Mouse (Mus musculus) T-cell, adult 2 months (primary cell): ENCODE measurements at regions not wholly inside any gene's neighbourhood (a gene's known extent, or its start where the extent isn't known, plus 50 kb on each side); places are given as distances from the start of the nearest gene placed in this dataset.

Experiments used
- DNase-seq: peaks from one replicate; pipeline ENCODE4 v3.0.0; 2022; ENCODE audit warnings: low spot score

DNA sequence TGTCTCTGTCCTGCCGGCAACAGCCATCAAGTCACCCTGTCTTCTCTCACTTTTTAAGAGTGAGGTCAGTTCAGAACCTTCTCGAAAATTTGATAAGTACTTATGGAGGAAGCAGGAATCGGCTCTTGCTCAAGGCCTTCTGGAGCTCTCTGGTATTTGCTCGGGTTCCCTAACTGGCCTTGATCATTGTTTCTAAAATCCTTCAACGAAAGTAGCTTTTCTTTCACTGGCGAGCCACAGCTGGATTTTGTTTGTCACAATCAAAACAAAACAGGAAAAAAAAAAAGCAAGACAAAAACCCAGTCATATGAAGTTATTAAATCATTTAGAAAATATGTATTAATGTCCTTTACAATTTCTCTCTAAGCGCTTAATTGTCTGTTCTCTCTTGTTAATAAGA lies 156.6 kb upstream of the Tex13c2 start:
- DNase-seq = no peak

GRCm38 (mm10) chrX:42333631-42334030 lies 155.9 kb upstream of the Tex13c2 start:
- DNase-seq = no peak

DNA sequence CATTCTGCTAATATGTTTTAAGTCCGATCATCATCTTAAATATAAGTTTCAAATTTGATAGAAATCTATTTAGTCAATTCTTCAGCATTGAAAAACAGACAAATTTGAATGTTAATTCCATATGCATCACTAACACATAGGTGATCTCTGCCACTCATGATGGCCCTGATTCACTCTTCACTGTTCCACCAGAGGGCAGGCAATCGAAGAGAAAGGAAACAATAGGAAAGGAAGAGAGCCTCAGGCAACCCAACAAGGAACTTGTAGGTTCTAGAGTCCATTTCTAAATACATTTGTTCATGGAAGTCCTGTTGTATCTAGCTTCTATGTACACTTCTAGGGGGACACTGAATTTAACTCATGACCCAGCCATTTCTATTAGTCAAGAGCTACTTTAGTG lies 154.7 kb upstream of the Tex13c2 start:
- DNase-seq = peak; percentile 42

DNA sequence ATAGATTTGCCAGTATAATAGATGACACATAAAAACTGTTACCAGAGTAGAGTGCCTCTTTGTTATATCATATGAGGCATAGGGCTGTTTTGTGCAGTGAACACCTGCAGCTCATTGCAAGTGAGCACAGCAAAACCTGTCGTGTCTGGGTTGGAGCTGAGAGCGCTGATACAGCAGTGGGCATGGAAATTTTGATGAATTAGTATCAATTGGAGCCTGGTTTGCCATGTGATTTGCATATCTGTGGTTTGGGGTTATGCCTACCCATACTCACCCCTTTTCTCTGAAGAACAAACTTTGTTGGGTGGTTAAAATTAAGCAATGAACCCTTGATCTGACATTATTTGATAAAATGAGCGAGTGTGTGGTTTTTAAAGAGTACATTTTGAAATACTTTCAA lies 152.7 kb upstream of the Tex13c2 start:
- DNase-seq = no peak

DNA sequence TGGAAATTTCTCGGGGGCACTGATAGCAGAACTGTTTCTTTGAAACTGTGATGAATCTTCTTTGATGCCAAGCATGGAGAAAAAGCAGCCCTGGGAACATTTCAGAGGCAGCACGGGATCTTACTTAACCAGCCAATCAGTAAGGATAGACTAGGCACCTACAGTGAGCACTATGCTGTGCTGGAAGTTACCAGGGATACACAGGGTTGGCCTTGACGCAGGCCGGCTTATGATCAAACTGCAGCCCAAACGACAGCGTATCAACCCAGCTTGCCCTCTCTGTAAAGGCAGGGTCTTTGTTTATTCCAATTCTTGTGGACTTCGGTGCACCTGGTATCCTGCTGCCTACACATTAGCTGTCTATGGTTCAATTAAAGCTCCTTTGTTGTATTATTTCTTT lies 147.1 kb upstream of the Tex13c2 start:
- no peak for DNase-seq

DNA sequence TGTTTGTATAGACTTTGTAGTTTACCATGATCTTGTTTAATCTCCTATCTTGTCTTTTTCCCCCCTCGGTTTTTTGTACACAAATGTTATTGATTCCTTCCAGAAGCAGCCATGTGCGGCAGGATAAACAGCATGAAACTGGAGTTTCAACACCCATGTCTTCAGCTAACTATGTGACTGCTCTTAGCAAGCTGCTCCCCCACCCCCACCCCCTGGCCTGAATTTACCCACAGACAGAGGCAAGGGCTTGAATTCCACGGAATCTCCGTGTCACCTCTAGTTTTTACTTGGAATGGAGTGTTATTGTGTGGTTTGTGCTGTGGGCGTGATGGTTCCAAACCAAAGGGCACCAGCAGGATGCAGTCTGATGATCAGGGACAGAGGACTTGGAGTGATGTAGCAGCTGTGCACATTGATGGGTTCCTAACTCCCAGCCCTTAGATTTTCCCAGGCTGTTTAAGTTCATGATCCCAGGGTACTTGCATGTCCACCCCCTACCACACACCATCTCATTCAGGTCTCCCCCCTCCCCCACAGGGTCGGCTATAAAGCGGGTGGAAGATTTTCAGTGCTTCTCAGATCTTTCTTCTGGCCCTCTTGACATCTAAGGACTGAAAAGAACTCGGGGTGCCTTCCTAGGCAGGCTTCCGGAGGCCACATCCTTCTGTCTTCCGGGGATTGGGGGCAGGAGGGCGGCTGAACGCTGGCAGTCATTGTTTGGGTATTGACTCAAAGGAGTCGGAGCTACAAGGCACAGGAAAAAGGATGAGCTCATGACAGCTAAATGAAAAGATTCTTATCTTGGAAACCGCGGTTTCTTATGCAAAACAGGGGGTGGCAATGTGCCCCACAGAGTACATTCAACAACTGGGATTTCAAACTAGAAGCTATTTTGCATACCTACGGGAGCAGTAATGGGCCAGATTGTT lies 146.3 kb upstream of the Tex13c2 start:
- peak; percentile 88 for DNase-seq

DNA sequence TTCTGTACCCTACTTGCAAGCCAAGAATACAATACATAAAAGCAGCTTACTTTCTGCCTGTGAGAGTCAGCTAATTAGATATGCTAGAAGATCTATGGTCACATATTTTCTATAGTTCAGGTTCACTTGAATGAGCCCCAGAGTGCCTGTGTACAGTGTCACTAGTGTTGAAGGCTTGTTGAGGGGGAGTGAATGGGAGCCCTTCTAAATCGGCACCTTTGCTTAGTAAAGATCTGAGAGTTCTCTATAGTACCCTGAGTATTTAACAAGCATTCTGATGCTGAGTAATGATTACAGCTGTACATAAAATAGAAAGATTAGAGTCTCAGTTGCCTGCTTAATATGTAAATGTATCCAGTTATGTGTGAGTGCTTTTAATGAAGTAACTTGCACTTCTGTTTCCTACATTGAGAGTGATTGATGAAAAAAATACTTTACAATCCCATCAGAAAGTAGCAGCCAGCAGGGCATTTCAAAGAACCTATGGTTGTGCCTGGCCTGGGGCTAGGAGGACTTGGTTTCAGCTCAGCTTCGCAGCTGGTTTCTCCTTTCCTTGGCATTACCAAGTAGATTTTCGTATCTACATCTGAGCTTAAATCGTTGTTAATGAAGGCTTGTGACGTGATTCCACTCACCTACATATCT lies 136.8 kb upstream of the Tex13c2 start:
- DNase-seq = no peak

DNA sequence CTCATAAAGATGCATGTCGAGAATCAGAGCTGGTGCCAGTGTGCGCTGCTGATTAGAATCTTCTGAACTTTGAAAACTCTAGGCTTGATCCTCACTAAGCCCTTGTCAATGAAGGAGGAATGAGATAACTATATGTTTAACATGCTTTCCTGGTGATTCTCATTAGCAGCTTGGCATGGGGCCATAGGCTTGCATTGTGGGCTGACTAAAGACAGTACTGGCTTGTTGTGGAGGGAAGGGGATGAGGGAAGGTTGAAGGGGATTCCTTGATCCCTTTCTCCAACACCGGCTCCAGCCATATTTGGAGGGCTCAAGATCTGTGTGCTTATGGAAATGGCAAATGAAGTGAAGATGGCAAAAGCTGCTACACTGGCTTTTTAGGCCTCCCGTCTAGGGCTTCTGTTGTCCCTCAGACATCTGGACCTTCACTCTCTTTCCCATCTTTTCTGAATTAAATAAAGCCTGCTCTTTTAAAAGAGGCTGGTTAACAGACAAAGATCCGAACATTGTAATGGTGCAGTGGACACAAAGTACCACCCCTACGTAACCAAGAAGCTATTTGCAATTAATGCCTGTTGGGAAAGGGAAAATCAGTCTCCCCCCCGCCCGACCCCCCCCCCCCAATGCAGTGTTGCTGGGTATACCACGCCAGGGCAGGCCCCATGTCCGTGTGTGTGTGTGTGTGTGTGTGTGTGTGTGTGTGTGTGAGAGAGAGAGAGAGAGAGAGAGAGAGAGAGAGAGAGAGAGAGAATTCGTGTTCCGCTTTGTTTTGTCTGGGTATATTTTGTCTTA lies 129.9 kb upstream of the Tex13c2 start:
- no peak for DNase-seq

DNA sequence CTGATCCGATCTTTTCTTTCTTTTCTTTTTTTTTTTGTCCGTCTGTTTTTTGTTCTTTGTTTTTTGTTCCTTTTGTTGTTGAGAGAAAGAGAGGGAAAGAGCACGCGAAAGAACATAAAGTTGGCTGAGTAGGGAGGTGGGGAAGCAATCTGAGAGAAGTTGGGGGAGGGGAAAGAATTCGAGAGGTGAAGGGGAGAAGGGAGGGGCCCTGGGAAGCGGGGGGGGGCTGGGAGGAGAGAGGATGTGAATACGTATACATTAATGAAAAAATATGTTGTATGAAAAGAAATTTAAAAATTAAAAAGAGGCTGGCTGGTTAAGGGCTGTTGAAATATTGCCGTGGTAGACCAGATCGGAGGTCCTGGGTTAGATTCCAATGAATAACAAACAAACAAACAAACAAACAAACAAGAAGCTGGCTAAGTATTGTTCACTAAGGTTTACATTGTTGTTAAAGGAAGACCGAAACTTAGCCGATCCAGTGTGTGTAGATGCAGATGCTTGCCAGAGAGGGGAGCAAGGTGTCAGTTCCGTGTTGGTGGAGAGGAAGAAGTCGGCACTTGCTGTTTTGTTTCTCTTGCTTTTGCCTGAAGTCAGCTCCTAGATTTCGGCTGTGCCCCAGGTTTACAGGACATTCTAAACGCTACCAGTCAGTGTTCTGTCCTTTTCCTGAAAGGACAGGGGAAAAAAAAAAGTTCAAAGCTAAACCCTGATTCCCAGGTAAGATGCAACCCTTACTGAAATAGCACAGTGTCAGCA lies 129.1 kb upstream of the Tex13c2 start:
- peak; percentile 60 for DNase-seq

- DNase-seq = no peak
Observed at GRCm38 (mm10) chrX:42360973-42361372, 128.5 kb upstream of the Tex13c2 start.

DNA sequence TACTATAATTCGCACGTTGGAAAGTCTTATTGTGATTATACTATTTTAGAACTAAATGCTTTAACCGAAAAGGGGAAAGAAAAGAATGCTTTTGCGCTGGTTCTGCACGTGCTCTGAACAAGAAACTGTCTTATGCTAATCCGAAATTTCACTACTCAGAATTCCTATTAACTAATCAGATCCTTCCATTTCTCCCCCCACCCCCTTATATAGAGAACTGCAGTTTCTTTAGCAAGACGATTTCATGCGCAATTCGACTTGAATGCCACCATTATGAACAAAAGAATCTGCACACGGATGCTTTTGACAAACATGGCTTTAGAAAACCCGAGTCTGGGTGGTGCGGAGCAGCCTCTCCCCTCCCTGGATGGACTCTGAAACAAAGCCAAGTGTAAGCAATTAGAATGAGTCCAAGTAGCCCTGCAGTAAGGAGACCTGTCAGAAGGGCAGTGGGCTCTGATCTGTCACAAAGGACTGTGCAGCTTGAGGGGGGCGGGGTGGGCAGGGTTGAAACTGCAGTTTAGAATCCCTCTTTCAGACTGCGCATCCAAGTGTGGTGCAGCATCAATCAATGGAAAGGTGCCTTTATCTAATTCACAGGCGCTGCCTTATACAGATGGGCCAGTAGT lies 128.0 kb upstream of the Tex13c2 start:
- DNase-seq = no peak

- peak; percentile 20 for DNase-seq
Observed at GRCm38 (mm10) chrX:42364137-42364536, 125.4 kb upstream of the Tex13c2 start.

DNA sequence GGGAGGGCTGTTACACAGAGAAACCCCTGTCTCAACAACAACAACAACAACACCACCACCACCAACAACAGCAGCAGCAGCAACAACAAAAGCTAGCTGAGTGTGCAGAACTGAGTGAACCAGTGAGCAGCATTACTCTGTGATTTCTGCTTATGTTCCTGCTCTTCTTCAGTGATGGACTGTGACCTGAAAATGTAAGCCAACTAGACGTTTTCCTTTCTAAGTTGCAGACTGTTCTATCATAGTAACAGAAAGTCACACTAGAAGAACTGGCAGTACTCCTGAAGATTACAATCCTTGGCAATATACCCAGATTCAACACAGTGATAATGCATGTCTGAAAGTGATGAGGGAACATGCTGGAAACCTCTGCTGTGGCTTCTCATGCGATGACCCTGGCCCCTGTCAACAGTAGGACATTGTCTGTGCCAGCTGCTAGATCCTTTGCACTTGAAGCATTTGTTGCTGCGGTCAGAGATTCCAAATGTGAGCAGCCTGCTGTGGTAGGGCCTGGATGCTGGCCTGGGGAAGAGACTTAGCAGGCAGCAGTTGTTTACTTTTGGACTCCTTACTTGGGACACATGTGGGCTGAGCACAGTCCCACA lies 115.6 kb upstream of the Tex13c2 start:
- DNase-seq = no peak

DNA sequence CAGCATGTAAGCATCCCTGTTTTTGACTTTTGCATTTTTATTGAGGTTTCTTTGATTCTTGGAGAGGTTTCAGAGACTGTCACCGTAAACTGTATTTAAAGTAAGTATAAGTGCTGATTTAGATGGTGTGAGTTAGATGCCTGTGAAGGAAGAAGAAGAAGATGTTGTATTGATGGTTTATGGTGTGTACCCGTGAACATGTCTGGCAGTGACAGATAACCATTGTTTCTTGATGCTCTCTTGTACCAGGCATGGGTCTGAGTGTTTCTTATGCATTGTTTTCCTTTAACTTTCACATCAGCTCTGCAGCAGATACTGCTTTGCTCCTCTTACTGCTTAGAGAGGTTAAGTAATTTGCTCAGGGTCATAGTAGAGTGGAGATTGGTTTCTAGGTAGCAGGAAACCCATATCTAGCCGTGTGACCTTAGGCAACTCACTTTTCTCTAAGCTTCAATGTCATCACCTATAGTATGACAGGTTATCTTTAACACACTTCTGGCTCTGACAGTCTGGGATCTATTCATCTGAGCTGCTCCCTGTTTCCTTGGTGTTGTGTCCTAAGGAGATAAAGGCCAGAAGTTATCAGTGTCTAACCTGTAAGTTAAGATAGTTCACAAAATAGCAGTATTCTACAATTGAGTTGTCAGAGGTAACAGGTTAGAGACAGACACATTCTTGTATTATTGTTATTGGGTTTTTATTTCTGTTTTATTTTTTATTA lies 95.5 kb upstream of the Tex13c2 start:
- no peak for DNase-seq

GRCm38 (mm10) chrX:42396441-42396840 lies 93.0 kb upstream of the Tex13c2 start:
- DNase-seq = no peak

DNA sequence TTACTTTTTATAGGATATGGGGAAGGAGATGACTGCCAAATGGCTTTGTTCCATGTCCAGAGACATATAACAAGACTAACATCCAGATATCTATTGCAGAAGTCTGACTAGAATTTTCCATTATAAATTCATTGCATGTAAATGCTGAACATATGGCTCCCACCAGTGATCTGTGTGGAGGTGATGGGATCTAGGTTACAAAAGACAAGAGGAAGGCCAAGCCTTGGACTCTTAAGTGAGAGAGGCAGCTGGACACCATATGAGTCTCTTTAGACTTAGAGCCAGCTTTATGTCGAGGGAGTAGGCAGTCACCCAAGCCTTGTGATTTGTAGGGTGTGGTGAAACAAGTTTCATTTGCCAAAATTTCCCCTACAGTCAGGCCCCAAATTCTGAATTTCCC lies 90.7 kb upstream of the Tex13c2 start:
- DNase-seq = no peak

- DNase-seq = peak; percentile 60
Observed at GRCm38 (mm10) chrX:42399343-42399742, 90.1 kb upstream of the Tex13c2 start.

GRCm38 (mm10) chrX:42401091-42401490 lies 88.4 kb upstream of the Tex13c2 start:
- DNase-seq = no peak

GRCm38 (mm10) chrX:42401564-42402334 lies 87.7 kb upstream of the Tex13c2 start:
- no peak for DNase-seq

GRCm38 (mm10) chrX:42402335-42402605 lies 87.2 kb upstream of the Tex13c2 start:
- DNase-seq = no peak
